Mouse (Mus musculus) ES-Bruce4 (cell line): ENCODE results near the gene Ephb1. TPM values are rescaled to one million over a fixed set of nuclear protein-coding genes. Genes with fewer than 3 reads are reported as not detected.

Experiments used
- H3K27ac ChIP-seq: 2 replicates; pipeline ENCODE4 v1.5.1; 2012; ENCODE audit warnings: low read length, inconsistent platforms; ENCODE audit not compliant: insufficient read depth
- H3K27me3 ChIP-seq: 2 replicates; pipeline ENCODE4 v1.6.1; 2012; ENCODE audit warnings: mild to moderate bottlenecking, low read length, inconsistent platforms; ENCODE audit not compliant: control insufficient read depth, poor library complexity, insufficient read depth, severe bottlenecking
- H3K36me3 ChIP-seq: 2 replicates; pipeline ENCODE4 v1.6.1; 2012; ENCODE audit warnings: inconsistent platforms, mild to moderate bottlenecking, low read length, moderate library complexity; ENCODE audit not compliant: control insufficient read depth, poor library complexity, insufficient read depth, severe bottlenecking
- H3K4me1 ChIP-seq: one replicate; pipeline ENCODE4 v1.8.1; 2011; ENCODE audit warnings: low read length; ENCODE audit not compliant: control insufficient read depth, insufficient read depth
- H3K4me3 ChIP-seq: 2 replicates; pipeline ENCODE4 v1.5.1; 2011; ENCODE audit warnings: low read depth, mild to moderate bottlenecking, low read length
- H3K9ac ChIP-seq: 2 replicates; pipeline ENCODE4 v1.6.1; 2012; ENCODE audit warnings: low read depth, mild to moderate bottlenecking, inconsistent platforms; ENCODE audit not compliant: poor library complexity, severe bottlenecking
- H3K9me3 ChIP-seq: replicated peaks from 2 replicates; pipeline ENCODE4 v1.6.1; 2012; ENCODE audit warnings: mild to moderate bottlenecking, low read length, inconsistent platforms; ENCODE audit not compliant: control insufficient read depth, poor library complexity, insufficient read depth, severe bottlenecking
- CTCF ChIP-seq: IDR thresholded peaks from one replicate; pipeline ENCODE4 v1.8.1; 2011; ENCODE audit warnings: low read depth, low read length
- EP300 ChIP-seq: IDR thresholded peaks from 2 replicates; pipeline ENCODE4 v1.6.1; 2011; ENCODE audit warnings: low read depth, low read length; ENCODE audit not compliant: insufficient read depth
- POLR2A ChIP-seq: IDR thresholded peaks from one replicate; pipeline ENCODE4 v1.8.1; 2011; ENCODE audit warnings: low read length; ENCODE audit not compliant: insufficient read depth
- polyA plus RNA-seq: library from polyadenylated mRNA; stranded (reverse); fragments of >200 nt; gene quantifications from 2 replicates; pipeline ENCODE4 v1.2.4, GENCODE M21; 2011; ENCODE audit warnings: low read depth; ENCODE audit not compliant: missing spikeins, insufficient read depth, insufficient read length

Gene Ephb1
- polyA plus RNA-seq, 1 experiment = 0.52 TPM

GRCm38 (mm10) chr9:102327625-102328150, 26.8 kb downstream of the Ephb1 start:
- Histone ChIP-seq H3K27ac (no peak overlapping the region), H3K4me3 (no peak overlapping the region), H3K36me3 (no peaks in the 10 kb centered on the region), H3K27me3 (no peaks in the 10 kb centered on the region), H3K4me1 (no peaks in the 10 kb centered on the region), H3K9me3 (no peaks in the 10 kb centered on the region), H3K9ac (no peak overlapping the region)
- TF ChIP-seq POLR2A (no peak), EP300 (no peak), CTCF (no peak)

GRCm38 (mm10) chr9:102315436-102315835, 39.1 kb downstream of the Ephb1 start:
- Histone ChIP-seq H3K27ac (no peak overlapping the region), H3K4me3 (no peak overlapping the region), H3K9me3 (no peaks in the 10 kb centered on the region), H3K9ac (no peak overlapping the region), H3K36me3 (no peaks in the 10 kb centered on the region), H3K27me3 (no peaks in the 10 kb centered on the region), H3K4me1 (no peaks in the 10 kb centered on the region)
- TF ChIP-seq POLR2A = no peak
- TF ChIP-seq CTCF = no peak
- TF ChIP-seq EP300 = no peak

- H3K4me3 ChIP-seq = no peak overlapping the region
- H3K27ac ChIP-seq = no peak overlapping the region
- H3K9me3 ChIP-seq = no peaks in the 10 kb centered on the region
- no peak overlapping the region for H3K9ac ChIP-seq
- H3K36me3 ChIP-seq = no peaks in the 10 kb centered on the region
- no peak for TF ChIP-seq POLR2A
- no peak for TF ChIP-seq CTCF
- no peak for TF ChIP-seq EP300
- H3K4me1 ChIP-seq = no peaks in the 10 kb centered on the region
- H3K27me3 ChIP-seq = no peaks in the 10 kb centered on the region
Measured at GRCm38 (mm10) chr9:102314795-102315194, 39.7 kb downstream of the Ephb1 start.

GRCm38 (mm10) chr9:102310431-102310830, 44.1 kb downstream of the Ephb1 start:
- Histone ChIP-seq H3K9ac (no peak overlapping the region), H3K4me1 (no peaks in the 10 kb centered on the region), H3K27me3 (no peaks in the 10 kb centered on the region), H3K36me3 (no peaks in the 10 kb centered on the region), H3K9me3 (no peaks in the 10 kb centered on the region), H3K27ac (no peak overlapping the region), H3K4me3 (no peak overlapping the region)
- TF ChIP-seq POLR2A (no peak), EP300 (no peak), CTCF (no peak)

- H3K9ac ChIP-seq = no peak overlapping the region
- H3K4me1 ChIP-seq = no peaks in the 10 kb centered on the region
- H3K27ac ChIP-seq = no peak overlapping the region
- no peak for TF ChIP-seq POLR2A
- no peak for TF ChIP-seq EP300
- no peak for TF ChIP-seq CTCF
- no peaks in the 10 kb centered on the region for H3K36me3 ChIP-seq
- H3K27me3 ChIP-seq = no peaks in the 10 kb centered on the region
- H3K4me3 ChIP-seq = no peak overlapping the region
- no peaks in the 10 kb centered on the region for H3K9me3 ChIP-seq
Measured at GRCm38 (mm10) chr9:102309278-102309677, 45.2 kb downstream of the Ephb1 start.

- H3K36me3 ChIP-seq = no peaks in the 10 kb centered on the region
- no peaks in the 10 kb centered on the region for H3K9me3 ChIP-seq
- no peak overlapping the region for H3K27ac ChIP-seq
- H3K9ac ChIP-seq = no peak overlapping the region
- TF ChIP-seq EP300 (no peak), POLR2A (no peak), CTCF (no peak)
- H3K4me3 ChIP-seq = no peak overlapping the region
- H3K4me1 ChIP-seq = no peaks in the 10 kb centered on the region
- no peaks in the 10 kb centered on the region for H3K27me3 ChIP-seq
Measured at GRCm38 (mm10) chr9:102307656-102308055, 46.8 kb downstream of the Ephb1 start.
